Mouse (Mus musculus) frontal cortex, postnatal 14 days (tissue): Measurements from ENCODE around the gene Fam13c.

Experiments
- DNase-seq, 2 experiments: peaks; one replicate each; pipeline ENCODE4 v3.0.0; 2022; ENCODE audit warnings: low spot score in 2 of 2

The Fam13c gene

GRCm38 (mm10) chr10:70458574-70459263 lies 18.4 kb downstream of the Fam13c start:
- no peak for DNase-seq

DNA sequence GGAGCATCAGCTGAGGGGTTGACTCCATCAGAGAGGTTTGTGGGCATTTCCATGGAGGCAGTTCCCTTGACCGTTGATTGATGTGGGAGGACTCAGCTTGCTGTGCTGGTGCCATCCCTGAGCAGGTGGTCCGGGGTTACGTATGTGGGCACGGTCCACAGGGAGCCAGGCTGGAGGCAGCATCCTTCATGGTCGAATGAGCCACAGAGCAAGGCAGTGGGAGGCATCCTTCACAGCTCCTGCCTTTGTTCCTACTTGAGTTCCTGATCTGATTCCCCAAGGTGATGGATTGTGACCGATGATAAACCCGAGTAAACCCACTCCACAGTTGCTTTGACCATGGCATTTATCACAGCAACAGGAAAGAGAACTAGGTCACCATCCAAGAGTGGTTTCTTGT lies 25.4 kb downstream of the Fam13c start:
- DNase-seq, result no peak

DNA sequence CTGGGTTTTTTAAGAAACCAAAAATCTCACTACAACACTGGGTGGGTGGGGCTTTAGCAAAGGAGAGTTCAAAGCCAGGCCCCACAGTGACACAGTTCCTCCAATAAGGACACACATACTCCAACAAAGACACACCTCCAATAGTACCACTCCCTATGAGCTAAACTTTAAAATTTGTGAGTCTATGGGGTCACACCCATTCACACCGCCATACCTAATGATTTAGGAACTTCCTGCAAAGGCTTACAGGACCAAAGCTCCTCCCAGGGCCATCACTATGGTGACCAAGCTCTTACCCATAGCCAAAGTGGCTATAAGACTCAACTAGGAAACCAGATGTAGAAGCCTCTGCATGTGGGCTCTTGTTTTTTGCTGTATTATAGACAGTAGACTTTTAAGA lies 30.6 kb downstream of the Fam13c start:
- no peak for DNase-seq

- DNase-seq, result no peak
These were observed 37.5 kb downstream of the Fam13c start for GRCm38 (mm10) chr10:70477741-70478145.

DNA sequence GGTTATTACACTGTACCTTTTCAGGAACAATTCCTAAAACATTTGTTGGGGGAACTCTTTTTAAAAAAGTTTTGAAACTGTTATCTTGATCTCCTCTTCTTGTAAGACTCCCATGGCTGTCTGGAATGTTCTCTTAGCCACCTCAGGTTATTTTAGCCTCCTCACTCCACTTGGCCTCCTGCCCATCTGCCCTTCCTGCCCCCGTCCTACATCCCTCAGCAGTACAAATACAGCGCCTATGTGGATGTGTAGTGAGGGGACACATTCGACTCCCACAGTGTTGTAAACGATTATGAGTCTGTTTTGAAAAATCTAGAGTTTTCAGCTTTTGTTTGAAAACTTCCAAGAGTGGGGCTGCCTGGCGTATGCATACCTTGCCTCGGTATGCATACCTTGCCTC lies 43.5 kb downstream of the Fam13c start:
- DNase-seq, result no peak

- DNase-seq, result no peak
These were observed 44.4 kb downstream of the Fam13c start for GRCm38 (mm10) chr10:70484568-70485286.

- no peak for DNase-seq
These were observed 45.0 kb downstream of the Fam13c start for GRCm38 (mm10) chr10:70485287-70485612.

- DNase-seq, result no peak
These were observed 46.4 kb downstream of the Fam13c start for GRCm38 (mm10) chr10:70486651-70487050.

DNA sequence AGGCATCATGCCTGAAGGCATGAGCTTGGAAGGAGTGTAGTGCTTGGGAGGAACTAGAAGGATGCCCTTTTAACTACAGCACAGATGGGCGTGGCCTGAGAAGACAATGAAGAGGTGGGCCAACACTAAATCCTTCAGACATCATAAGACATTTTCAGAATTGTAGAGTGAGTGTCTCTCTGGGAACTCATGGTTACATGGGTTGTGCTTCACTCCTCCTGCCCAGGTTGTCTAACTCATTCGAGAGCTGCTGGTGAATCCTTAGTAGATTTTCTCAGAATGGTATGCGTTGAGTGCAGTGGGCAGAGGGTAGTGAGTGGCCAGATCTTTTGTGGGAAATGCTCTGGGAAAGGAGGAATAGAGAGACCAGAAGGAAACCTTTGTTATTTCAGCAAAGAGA lies 53.6 kb downstream of the Fam13c start:
- DNase-seq, result no peak

DNA sequence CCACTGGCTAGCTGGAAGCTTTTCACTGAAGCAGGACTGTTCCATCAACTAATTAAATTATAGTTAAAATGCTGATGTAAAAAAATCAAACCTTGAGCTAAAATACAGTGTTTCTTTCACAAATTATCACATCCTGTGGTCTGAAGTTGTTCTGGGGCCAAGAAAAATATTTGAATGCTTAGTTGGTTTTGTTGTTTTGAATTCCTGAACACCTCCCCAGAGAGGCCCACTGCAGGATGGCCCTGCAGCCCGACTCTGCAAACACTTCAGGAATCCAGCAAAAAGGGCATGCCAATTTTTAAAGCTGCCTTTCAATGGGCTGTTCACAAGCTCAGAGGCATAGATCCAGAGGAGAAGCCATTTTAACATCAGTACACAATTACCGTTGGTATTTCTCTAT lies 54.2 kb downstream of the Fam13c start:
- DNase-seq, result no peak

- DNase-seq, result no peak
These were observed 55.1 kb downstream of the Fam13c start for GRCm38 (mm10) chr10:70495106-70496104.

DNA sequence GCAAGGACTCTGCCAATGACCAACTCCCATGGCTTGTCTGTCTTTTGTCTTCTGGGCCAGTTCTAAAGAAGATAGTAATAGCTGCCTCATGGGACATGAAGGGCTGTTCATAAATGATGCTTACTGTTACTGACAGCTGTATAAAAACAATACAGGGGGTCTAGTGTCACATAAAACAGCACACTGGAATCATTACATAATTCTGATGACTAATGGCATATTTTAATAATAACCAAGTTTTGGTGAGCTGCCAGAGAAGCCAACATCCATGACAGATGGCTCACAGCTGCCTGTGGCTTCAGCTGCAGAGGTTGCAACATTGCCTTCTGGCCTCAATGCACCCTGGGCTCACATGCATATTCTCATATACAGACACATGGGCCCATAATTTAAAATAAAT lies 56.7 kb downstream of the Fam13c start:
- DNase-seq, result no peak

DNA sequence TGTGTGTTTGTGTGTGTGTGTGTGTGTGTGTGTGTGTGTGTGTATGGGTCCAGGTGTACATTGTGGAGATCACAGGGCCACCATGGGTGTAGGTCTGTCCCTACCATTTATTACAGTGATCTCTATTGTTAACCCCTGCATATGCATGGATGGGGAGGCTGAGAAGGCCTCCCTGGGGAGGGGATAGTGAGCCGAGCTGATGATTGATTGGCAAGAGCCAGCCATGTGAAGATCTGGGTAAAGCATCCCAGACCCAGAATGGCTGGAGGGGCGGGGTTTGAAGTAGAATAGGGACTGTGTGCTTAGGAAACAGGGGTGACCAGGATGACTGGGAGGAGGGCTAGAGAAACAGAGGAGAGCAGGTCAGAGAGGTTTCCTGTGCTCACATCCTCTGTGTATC lies 58.0 kb downstream of the Fam13c start:
- no peak for DNase-seq

- no peak for DNase-seq
These were observed 59.0 kb downstream of the Fam13c start for GRCm38 (mm10) chr10:70499246-70499645.

DNA sequence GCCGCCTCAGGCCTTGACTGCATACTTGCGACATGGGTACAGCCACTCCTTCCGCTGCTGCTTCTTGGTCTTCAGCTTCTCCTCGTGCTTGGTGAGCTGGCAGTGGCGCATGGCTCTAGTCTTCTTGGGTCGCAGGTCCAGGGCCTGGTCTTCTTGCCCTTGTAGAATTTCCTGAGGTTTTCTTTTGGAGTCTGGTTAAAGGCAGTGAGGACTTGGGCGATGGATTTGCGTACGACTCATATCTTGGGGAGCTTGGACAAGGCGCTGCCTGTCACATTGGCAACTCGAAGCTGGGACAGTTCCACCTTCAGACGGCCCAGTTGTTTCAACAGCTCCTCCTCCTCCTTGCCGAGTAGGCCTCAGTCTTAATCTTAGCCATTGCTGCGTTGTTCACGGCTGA lies 64.6 kb downstream of the Fam13c start:
- no peak for DNase-seq

DNA sequence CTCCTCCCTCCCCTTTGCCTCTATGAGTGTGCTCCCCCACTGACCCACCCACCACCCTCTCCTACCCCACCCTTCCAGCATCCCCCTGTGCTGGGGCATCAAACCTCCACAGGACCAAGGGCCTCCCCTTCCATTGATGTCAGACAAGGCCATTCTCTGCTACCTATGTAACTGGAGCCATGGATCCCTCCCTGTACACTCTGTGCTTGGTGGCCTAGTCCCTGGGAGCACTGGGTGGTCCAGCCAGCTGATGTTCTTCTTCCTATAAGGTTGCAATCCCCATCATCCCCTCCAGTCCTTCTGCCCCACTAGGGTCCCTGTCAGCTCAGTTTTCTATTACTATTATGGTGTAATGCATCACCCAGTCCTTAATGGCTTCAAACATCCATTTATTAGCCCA lies 65.1 kb downstream of the Fam13c start:
- no peak for DNase-seq

DNA sequence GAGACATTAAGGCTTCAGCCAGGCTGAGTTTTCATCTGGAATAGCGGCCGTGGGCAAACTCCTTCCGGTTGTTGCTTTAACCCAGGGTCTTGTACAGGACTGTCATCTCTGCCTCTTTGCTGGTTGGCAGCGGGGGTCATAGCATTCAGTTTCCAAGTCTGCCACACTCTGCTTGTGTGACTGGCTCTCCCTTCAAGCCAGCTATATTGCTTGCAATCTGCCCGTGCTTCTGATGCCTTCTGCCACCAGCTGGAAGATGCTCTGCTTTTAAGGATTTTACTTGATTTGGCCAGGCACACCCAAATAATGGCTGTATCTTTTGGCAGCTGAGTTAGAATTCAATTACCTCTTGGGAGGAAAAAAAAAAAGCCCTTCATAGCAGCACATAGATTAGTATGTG lies 65.6 kb downstream of the Fam13c start:
- no peak for DNase-seq

- no peak for DNase-seq
These were observed 66.4 kb downstream of the Fam13c start for GRCm38 (mm10) chr10:70506499-70507168.

GRCm38 (mm10) chr10:70507880-70508279 lies 67.6 kb downstream of the Fam13c start:
- DNase-seq, result no peak

DNA sequence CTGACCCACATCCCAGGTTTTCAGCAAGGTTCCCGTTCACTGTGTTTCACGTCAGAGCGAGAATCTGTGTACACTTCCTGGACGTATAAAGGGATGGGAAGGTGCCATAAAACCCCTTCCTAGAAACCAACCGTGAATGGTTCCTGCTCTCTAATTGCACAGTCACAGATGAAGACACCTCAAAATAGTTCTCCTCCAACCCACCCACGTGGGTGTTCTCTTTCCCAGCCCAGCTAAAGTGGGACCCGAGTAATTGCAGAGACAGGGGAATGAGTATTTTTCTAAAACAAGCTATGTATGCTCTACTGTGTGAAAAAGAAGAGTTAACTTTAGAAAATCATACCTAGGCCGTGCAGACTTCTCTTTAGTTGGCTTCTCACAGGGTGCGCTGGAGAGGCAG lies 74.6 kb downstream of the Fam13c start:
- no peak for DNase-seq

DNA sequence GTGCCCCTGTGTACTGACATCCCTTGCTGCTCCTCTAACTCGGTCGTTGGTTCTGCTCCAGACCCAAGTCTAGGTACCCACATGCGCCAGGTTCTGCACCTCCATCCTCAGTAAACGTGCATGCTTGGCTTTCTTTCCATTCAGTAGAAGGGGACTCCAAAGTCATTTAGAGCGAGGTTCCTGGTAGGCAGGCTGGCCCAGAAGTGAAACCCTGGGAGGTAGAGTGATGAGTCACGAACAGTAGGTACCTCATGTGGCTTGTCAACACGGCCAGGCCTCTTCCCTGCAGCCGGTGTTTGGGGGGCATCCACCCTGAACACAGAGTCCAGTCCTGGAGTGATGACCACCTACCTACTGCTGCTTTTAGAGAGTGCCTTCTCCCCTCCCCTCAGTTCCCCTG lies 76.4 kb downstream of the Fam13c start:
- no peak for DNase-seq

GRCm38 (mm10) chr10:70519640-70520099 lies 79.4 kb downstream of the Fam13c start:
- DNase-seq, result peak in 1 of 2 experiments; percentile 5
